Mouse (Mus musculus) lung, adult 18-20 months (tissue): ENCODE results near the gene Ier3.

Source experiments
- DNase-seq, 2 experiments: peaks; one replicate each; pipeline ENCODE4 v3.0.0; 2022; ENCODE audit warnings: mixed read lengths in 2 of 2

Gene Ier3

DNA sequence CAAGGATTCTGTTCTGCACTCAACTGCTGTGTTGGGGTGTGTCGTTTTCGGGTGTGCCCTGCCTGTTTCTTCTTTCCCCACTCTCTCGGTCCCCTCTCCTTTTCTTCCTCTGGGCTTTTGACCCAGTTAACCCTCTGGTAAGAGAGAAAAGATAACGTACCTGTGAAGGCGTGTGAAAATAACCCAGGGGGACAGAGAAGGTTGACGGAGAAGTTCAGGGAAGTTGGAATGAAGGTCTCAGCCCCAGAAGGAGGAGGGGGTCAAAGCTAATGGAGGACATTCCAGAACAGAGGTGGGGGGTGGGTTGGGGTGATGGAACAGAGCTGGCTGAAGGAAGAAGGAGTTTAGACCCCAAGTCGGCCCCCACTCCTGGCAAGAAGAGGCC, 47.5 kb downstream of the Ier3 start:
- DNase-seq = no peak

DNA sequence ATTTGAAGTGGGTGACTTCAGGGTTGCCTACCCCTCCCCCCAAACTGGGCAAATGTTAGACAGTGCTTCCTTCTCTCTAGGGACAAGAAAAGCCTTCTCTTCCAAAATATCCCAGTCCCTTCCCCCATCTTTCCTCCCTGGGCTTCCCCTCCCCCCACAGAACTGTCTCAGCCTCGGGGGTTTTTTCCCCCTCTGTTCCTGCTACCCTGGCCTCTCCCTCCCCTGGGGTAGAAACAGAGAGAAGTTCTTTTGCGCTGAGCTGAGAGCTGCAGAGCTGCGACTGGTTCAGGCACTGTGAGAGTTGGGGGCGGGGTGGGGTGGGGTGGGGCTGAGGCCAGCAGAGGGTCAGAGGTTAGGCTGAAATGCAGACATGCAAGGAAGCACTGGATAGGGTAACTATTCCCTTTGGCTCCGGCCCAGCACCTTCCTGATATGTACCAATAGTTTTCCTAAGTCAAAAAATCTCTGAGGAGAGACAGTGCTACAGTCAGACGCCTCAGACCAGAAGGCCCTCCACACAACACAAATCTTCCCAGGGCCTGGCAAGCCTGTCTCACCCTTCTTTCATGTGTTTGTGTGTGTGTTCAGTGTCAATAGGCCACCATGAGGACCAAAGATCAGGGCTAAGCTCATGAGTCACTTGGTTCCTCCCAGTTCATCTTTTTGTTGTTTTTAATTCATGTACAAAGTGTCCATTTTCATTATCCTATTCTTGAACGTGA, 48.0 kb downstream of the Ier3 start:
- DNase-seq = peak; percentile 65 to 67

DNA sequence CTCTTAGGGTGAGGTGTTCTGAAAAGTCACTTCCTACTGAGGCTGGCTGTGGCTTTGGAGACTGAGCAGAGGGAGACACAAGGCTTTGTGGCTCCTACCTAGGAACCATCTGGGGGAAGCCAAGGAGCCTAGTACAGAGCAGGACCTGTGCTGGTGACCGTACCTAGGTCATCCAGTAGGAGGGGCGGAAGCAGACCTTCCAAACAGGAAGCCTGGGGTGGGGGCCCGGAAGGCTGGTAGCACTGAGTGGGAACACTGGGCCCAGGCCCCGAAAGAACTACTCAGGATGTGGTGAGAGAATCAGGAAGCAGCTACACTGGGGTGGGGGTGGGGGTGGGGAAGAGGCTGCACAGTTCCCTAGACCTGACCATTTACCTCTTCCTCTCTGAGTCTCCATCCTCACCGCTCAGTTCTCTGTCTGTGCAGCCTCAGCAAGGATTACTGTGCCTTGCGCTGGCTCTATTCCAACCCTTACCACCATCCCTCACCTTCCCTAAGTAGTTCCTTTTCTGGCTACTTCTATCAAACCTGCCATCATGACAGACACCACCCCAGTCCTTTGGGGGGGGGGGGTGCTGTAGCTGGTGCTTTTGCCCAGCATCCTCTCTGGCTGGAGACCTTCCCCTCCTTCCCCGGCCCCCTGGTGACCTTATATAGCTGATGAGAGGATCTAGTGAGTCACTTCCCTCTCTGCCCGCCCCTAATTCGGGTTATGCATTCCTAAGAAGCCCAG, 48.8 kb downstream of the Ier3 start:
- DNase-seq = peak; percentile 86 to 88

DNA sequence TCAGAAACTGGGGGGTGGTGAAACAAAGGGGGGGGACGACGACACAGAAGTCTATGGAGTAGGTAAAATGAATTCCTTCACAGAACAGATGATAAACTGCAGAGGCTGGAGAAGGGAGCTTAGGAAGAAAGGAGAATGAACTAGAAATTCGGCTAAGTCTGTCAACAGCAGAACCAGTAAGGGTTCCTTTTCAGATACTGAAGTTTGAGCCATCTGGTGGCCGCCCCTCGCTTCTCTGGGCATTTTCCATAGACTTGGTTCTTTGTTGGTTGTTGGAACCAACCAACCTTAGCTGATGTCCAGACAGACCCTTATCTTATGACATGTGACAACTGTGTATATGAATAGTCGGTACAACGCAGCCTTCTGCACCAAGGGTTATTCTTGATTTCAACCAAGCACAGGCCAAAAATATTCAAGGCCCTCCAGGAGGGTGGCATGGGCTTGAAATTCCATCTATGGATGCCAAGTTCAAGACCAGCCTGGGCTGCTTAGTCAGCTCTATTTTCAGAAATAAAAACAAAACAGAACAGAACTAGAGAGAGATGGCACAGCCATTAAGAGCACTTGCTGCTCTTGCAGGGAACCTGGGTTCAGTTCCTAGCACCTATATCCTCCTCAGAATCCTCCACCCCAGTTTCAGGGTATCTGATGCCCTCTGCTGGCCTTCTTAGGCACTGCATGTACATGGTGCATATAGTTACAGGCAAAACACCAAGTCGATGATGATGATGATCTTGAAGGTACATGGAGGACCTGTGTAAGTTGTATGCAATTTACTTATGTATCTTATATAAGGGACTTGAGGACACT, 49.6 kb downstream of the Ier3 start:
- no peak for DNase-seq
